Mouse (Mus musculus) intestine, embryonic 14.5 days (tissue): ENCODE results near the gene Lamb1. TPM values are rescaled to one million over a fixed set of nuclear protein-coding genes. Genes with fewer than 3 reads are reported as not detected.
A peak's percentile ranks its signal among the peaks of the same experiment; 100 is the strongest.

Source experiments
- ATAC-seq: fragments of 200-750 bp; cut with Nextera tagmentation; replicated peaks from 2 replicates; pipeline ENCODE4 v1.8.0; 2017; ENCODE audit warnings: low read depth, moderate number of reproducible peaks, moderate TSS enrichment, moderate library complexity; ENCODE audit not compliant: low FRiP score, low TSS enrichment
- DNase-seq: peaks from one replicate; pipeline ENCODE4 v3.0.0-alpha.2; 2018; ENCODE audit warnings: low spot score
- H3K27ac ChIP-seq: fragments of 300-500 bp; sonication (generic); 2 replicates; pipeline ENCODE4 v1.5.1; 2014; ENCODE audit warnings: low read depth, mild to moderate bottlenecking, control low read depth
- H3K27me3 ChIP-seq: fragments of 300-500 bp; sonication (generic); replicated peaks from 2 replicates; pipeline ENCODE4 v1.6.1; 2014; ENCODE audit warnings: low read length, control low read depth; ENCODE audit not compliant: control insufficient read depth, insufficient read depth
- H3K36me3 ChIP-seq: fragments of 300-500 bp; sonication (generic); 2 replicates; pipeline ENCODE4 v1.6.1; 2014; ENCODE audit warnings: low read length, control low read depth; ENCODE audit not compliant: control insufficient read depth, insufficient read depth
- H3K4me1 ChIP-seq: fragments of 300-500 bp; sonication (generic); replicated peaks from 2 replicates; pipeline ENCODE4 v1.6.1; 2014; ENCODE audit warnings: low read length, control low read depth, mixed read lengths; ENCODE audit not compliant: control insufficient read depth, insufficient read depth
- H3K4me2 ChIP-seq: fragments of 300-500 bp; sonication (generic); 2 replicates; pipeline ENCODE4 v1.6.1; 2014; ENCODE audit warnings: low read length
- H3K4me3 ChIP-seq: fragments of 300-500 bp; sonication (generic); 2 replicates; pipeline ENCODE4 v1.5.1; 2014; ENCODE audit warnings: low read depth, low read length, control low read depth, mixed read lengths
- H3K9ac ChIP-seq: fragments of 300-500 bp; sonication (generic); 2 replicates; pipeline ENCODE4 v1.6.1; 2014; ENCODE audit warnings: mild to moderate bottlenecking, low read length
- H3K9me3 ChIP-seq: fragments of 300-500 bp; sonication (generic); 2 replicates; pipeline ENCODE4 v1.6.1; 2016; ENCODE audit warnings: low read length, control low read depth; ENCODE audit not compliant: control insufficient read depth
- WGBS: fragments of 180-500 bp; shearing (Covaris S2); extraction: QIAGEN DNeasy Blood & Tissue Kit; methylation state at CpG from one replicate; pipeline ENCODE4 v1.1.7; 2014; 5-methylcytosine and 5-hydroxymethylcytosine counted together
- polyA plus RNA-seq: library from polyadenylated mRNA; unstranded; fragments of >200 nt; fragmentation: Nextera tagmentation; extraction: Ambion mirVana; gene quantifications from 2 replicates; pipeline ENCODE4 v1.2.1, GENCODE M21; 2014

The Lamb1 gene
- polyA plus RNA-seq, 1 experiment from 2014 or later: 96.3 TPM

- Histone ChIP-seq H3K4me3 (no peak overlapping the region), H3K9ac (no peak overlapping the region), H3K4me1 (no peaks in the 10 kb centered on the region), H3K9me3 (no peaks in the 10 kb centered on the region), H3K27me3 (no peaks in the 10 kb centered on the region), H3K27ac (no peak overlapping the region), H3K36me3 (peaks cover 100% of the 10 kb centered on the region), H3K4me2 (no peak overlapping the region)
- no peak for ATAC-seq
- WGBS: 48% methylated on average over 5 of the region's 5 CpGs
- no peak for DNase-seq
Measured at GRCm38 (mm10) chr12:31306075-31306675, 41.1 kb downstream of the Lamb1 start.

- Histone ChIP-seq H3K4me1 (no peaks in the 10 kb centered on the region), H3K27ac (no peak overlapping the region), H3K4me2 (no peak overlapping the region), H3K27me3 (no peaks in the 10 kb centered on the region), H3K36me3 (peaks cover 100% of the 10 kb centered on the region), H3K9me3 (no peaks in the 10 kb centered on the region), H3K9ac (no peak overlapping the region), H3K4me3 (no peak overlapping the region)
- DNase-seq (no peak), ATAC-seq (no peak)
- 92% methylated on average over 8 of the region's 8 CpGs for WGBS
Measured at GRCm38 (mm10) chr12:31307011-31307410, 42.0 kb downstream of the Lamb1 start.

- no peaks in the 10 kb centered on the region for H3K27me3 ChIP-seq
- H3K36me3 ChIP-seq: peaks cover 100% of the 10 kb centered on the region
- H3K9ac ChIP-seq: no peak overlapping the region
- no peak for DNase-seq
- no peak; the same call in 1 of the 2 replicates for ATAC-seq
- no peaks in the 10 kb centered on the region for H3K4me1 ChIP-seq
- no peak overlapping the region for H3K27ac ChIP-seq
- 89% methylated on average over 8 of the region's 8 CpGs for WGBS
- no peak overlapping the region for H3K4me2 ChIP-seq
- no peaks in the 10 kb centered on the region for H3K9me3 ChIP-seq
- no peak overlapping the region for H3K4me3 ChIP-seq
Measured at GRCm38 (mm10) chr12:31307756-31308155, 42.7 kb downstream of the Lamb1 start.

GRCm38 (mm10) chr12:31310687-31311086, 45.7 kb downstream of the Lamb1 start:
- Histone ChIP-seq H3K4me3 (no peak overlapping the region), H3K36me3 (peaks cover 100% of the 10 kb centered on the region), H3K9me3 (no peaks in the 10 kb centered on the region), H3K4me1 (no peaks in the 10 kb centered on the region), H3K27ac (no peak overlapping the region), H3K27me3 (no peaks in the 10 kb centered on the region), H3K9ac (no peak overlapping the region), H3K4me2 (no peak overlapping the region)
- WGBS: 85% methylated on average over 9 of the region's 9 CpGs
- ATAC-seq (0 out of 2 replicates have a peak, but pooled peaks have one; percentile 37), DNase-seq (no peak)

GRCm38 (mm10) chr12:31311671-31312265, 46.7 kb downstream of the Lamb1 start:
- ATAC-seq (no peak), DNase-seq (no peak)
- no peaks in the 10 kb centered on the region for H3K27me3 ChIP-seq
- no peaks in the 10 kb centered on the region for H3K4me1 ChIP-seq
- H3K4me2 ChIP-seq: no peak overlapping the region
- peaks cover 100% of the 10 kb centered on the region for H3K36me3 ChIP-seq
- 83% methylated on average over 9 of the region's 9 CpGs for WGBS
- H3K9ac ChIP-seq: no peak overlapping the region
- H3K4me3 ChIP-seq: no peak overlapping the region
- no peaks in the 10 kb centered on the region for H3K9me3 ChIP-seq
- H3K27ac ChIP-seq: no peak overlapping the region

DNA sequence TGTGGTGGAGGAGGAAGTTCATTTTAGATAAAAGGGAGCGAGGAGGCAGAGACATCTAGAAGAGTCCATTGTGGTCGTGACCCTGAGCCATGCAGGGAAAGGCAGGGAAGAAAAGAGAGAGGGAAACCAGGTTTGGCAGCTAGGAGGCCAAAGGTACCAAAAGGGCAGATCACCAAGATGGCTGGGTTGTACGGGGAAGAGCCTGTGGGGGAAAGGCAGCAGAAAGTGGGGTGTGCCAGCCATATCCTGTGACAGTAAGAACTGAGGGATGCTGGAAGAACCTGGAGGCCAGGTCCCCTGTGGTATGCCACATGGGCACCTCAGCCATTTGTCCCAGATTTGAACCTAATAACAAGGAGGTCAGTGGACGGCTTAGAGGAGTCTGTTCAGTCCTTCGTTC, 47.2 kb downstream of the Lamb1 start:
- Histone ChIP-seq H3K9me3 (no peaks in the 10 kb centered on the region), H3K4me3 (no peak overlapping the region), H3K9ac (no peak overlapping the region), H3K36me3 (peaks cover 100% of the 10 kb centered on the region), H3K27me3 (no peaks in the 10 kb centered on the region), H3K4me1 (no peaks in the 10 kb centered on the region), H3K4me2 (no peak overlapping the region), H3K27ac (no peak overlapping the region)
- 98% methylated on average over 5 of the region's 5 CpGs for WGBS
- no peak for DNase-seq
- no peak for ATAC-seq

DNA sequence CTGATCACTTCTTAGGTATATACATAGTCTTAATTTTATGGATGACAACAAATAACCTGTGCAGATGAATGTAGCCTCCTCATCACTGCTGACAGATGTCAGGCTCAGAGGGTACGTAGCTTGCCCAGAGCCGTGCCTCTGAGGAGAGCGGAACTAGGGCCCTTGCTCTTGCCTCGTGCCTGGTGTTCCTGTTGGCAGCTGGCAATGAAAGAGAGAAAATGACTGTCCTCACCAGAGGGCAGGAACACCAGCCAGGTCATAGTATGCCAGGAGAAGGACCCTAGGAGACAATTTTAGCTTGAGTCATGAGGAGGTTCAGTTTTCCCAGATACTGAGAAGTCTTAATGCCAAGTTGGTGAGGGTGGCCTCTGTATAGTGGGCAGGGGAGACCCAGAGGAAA, 48.1 kb downstream of the Lamb1 start:
- peaks cover 100% of the 10 kb centered on the region for H3K36me3 ChIP-seq
- DNase-seq (no peak), ATAC-seq (no peak)
- no peaks in the 10 kb centered on the region for H3K9me3 ChIP-seq
- H3K27me3 ChIP-seq: no peaks in the 10 kb centered on the region
- no peak overlapping the region for H3K27ac ChIP-seq
- H3K4me3 ChIP-seq: no peak overlapping the region
- no peaks in the 10 kb centered on the region for H3K4me1 ChIP-seq
- H3K9ac ChIP-seq: no peak overlapping the region
- 93% methylated on average over 4 of the region's 4 CpGs for WGBS
- H3K4me2 ChIP-seq: no peak overlapping the region

- Histone ChIP-seq H3K4me3 (no peak overlapping the region), H3K9ac (no peak overlapping the region), H3K9me3 (no peaks in the 10 kb centered on the region), H3K4me1 (no peaks in the 10 kb centered on the region), H3K27ac (no peak overlapping the region), H3K4me2 (no peak overlapping the region), H3K36me3 (peaks cover 100% of the 10 kb centered on the region), H3K27me3 (no peaks in the 10 kb centered on the region)
- 85% methylated on average over 7 of the region's 7 CpGs for WGBS
- DNase-seq (no peak), ATAC-seq (no peak)
Measured at GRCm38 (mm10) chr12:31314310-31314709, 49.3 kb downstream of the Lamb1 start.

GRCm38 (mm10) chr12:31315961-31316360, 50.9 kb downstream of the Lamb1 start:
- Histone ChIP-seq H3K36me3 (peaks cover 100% of the 10 kb centered on the region), H3K4me1 (no peaks in the 10 kb centered on the region)
- WGBS: 80% methylated on average over 6 of the region's 6 CpGs

More at GRCm38 (mm10) chr12:31315961-31316360, 50.9 kb downstream of the Lamb1 start:
- H3K27ac ChIP-seq: no peak overlapping the region
- no peaks in the 10 kb centered on the region for H3K9me3 ChIP-seq
- no peaks in the 10 kb centered on the region for H3K27me3 ChIP-seq
- no peak overlapping the region for H3K4me2 ChIP-seq
- DNase-seq (no peak), ATAC-seq (no peak)
- H3K4me3 ChIP-seq: no peak overlapping the region
- no peak overlapping the region for H3K9ac ChIP-seq
